Mouse (Mus musculus): ENCODE results near the gene Inafm1. TPM values are rescaled to one million over a fixed set of nuclear protein-coding genes. Genes with fewer than 3 reads are reported as not detected.
"Not testable (repeated sequence)": the region's sequence is repeated elsewhere in the genome, so short reads cannot be mapped to it uniquely, and the experiment has no call there.

Inafm1 gene
- polyA plus RNA-seq, 1 experiment from 2014 or later: 13.8 TPM

- 35% methylated on average over 8 of the region's 8 CpGs for WGBS
- Histone ChIP-seq H3K27ac (ENCODE audit: low read depth, low read length) (no peak overlapping the region), H3K4me3 (ENCODE audit: low read depth, low read length) (no peak overlapping the region), H3K4me1 (replicated peaks; ENCODE audit: control insufficient read depth, insufficient read depth, low read length) (no peaks in the 10 kb centered on the region), H3K36me3 (ENCODE audit: control insufficient read depth, insufficient read depth, low read length) (no peaks in the 10 kb centered on the region), H3K27me3 (ENCODE audit: control insufficient read depth, insufficient read depth, low read length) (no peaks in the 10 kb centered on the region), H3K4me2 (replicated peaks; ENCODE audit: low read depth, low read length) (no peak overlapping the region), H3K9me3 (ENCODE audit: control insufficient read depth, low read length) (no peaks in the 10 kb centered on the region), H3K9ac (ENCODE audit: low read depth, low read length) (no peak overlapping the region)
- DNase-seq (ENCODE audit: low spot score) (peak; percentile 85), ATAC-seq (ENCODE audit: low FRiP score) (no peak)
Measured at GRCm38 (mm10) chr7:16263015-16263787, 10.2 kb downstream of the Inafm1 start.

GRCm38 (mm10) chr7:16261097-16261496, 12.3 kb downstream of the Inafm1 start:
- no peaks in the 10 kb centered on the region for H3K9me3 ChIP-seq (ENCODE audit: control insufficient read depth, low read length)
- no peak for DNase-seq (ENCODE audit: low spot score)
- no peak for ATAC-seq (ENCODE audit: low FRiP score)
- no peak overlapping the region for H3K4me2 ChIP-seq (replicated peaks; ENCODE audit: low read depth, low read length)
- no peaks in the 10 kb centered on the region for H3K4me1 ChIP-seq (replicated peaks; ENCODE audit: control insufficient read depth, insufficient read depth, low read length)
- 61% methylated on average over 1 of the region's 1 CpGs for WGBS
- H3K27ac ChIP-seq (ENCODE audit: low read depth, low read length): no peak overlapping the region
- H3K4me3 ChIP-seq (ENCODE audit: low read depth, low read length): no peak overlapping the region
- H3K27me3 ChIP-seq (ENCODE audit: control insufficient read depth, insufficient read depth, low read length): no peaks in the 10 kb centered on the region
- no peaks in the 10 kb centered on the region for H3K36me3 ChIP-seq (ENCODE audit: control insufficient read depth, insufficient read depth, low read length)
- H3K9ac ChIP-seq (ENCODE audit: low read depth, low read length): no peak overlapping the region

DNA sequence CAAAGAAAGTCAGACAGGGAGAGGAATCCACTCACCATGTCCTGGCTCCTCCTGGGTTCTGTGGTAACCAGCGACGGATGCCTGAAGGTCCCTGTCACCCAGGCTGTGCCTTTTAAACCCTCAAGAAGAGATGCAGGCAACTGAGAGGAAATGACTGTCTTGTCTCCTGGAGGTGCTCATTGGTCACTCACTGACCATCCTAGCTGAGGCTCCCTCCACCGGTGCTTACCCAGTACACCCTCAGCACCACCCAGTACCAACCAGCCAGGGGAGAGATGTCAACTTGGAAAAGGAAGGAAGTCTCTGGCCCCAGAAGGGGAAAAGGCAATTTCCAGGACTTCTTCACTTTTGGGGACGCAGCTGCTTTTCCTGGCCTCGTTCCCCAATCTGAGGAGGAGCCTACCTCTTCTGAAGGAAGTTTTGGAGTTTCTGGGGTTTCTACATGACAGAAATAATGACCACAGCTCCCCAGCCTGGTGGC, 14.3 kb downstream of the Inafm1 start, which contains the start of gene C5ar1:
C5ar1 (minus strand) TSS at position 431 of the 481 bp plus-strand sequence.
- Histone ChIP-seq H3K4me1 (replicated peaks; ENCODE audit: control insufficient read depth, insufficient read depth, low read length) (no peaks in the 10 kb centered on the region), H3K9me3 (ENCODE audit: control insufficient read depth, low read length) (no peaks in the 10 kb centered on the region), H3K4me3 (ENCODE audit: low read depth, low read length) (no peak within 1 kb of the TSS), H3K9ac (ENCODE audit: low read depth, low read length) (no peak within 1 kb of the TSS), H3K36me3 (ENCODE audit: control insufficient read depth, insufficient read depth, low read length) (no peaks in the 10 kb centered on the region), H3K27ac (ENCODE audit: low read depth, low read length) (no peak within 1 kb of the TSS), H3K4me2 (replicated peaks; ENCODE audit: low read depth, low read length) (no peak within 1 kb of the TSS), H3K27me3 (ENCODE audit: control insufficient read depth, insufficient read depth, low read length) (no peaks in the 10 kb centered on the region)
- DNase-seq (ENCODE audit: low spot score) (no peak), ATAC-seq (ENCODE audit: low FRiP score) (no peak)
- 90% methylated on average over 5 of the region's 5 CpGs for WGBS

DNA sequence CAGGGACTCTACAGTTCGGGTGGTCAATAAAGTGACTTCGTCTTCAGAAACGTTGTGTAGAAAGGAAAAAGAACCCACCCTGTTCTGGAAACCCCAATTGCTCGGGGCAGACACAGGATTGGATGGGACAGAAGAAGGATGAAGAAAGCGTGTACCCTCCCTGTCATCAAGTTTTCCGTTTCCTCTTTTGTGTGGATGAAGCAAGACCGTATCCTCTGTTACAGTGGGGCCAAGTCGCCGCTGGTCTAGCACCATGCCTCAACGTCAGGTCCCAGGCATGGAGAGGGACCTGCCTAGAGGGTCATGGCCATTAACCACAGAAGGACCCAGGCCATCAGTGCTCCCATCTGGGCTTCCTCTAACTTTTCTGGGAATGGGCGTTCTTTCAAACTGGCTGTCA, 15.6 kb downstream of the Inafm1 start:
- no peak overlapping the region for H3K9ac ChIP-seq (ENCODE audit: low read depth, low read length)
- H3K9me3 ChIP-seq (ENCODE audit: control insufficient read depth, low read length): no peaks in the 10 kb centered on the region
- no peak for DNase-seq (ENCODE audit: low spot score)
- H3K4me3 ChIP-seq (ENCODE audit: low read depth, low read length): no peak overlapping the region
- ATAC-seq (ENCODE audit: low FRiP score): no peak
- no peaks in the 10 kb centered on the region for H3K4me1 ChIP-seq (replicated peaks; ENCODE audit: control insufficient read depth, insufficient read depth, low read length)
- 91% methylated on average over 11 of the region's 11 CpGs for WGBS
- no peak overlapping the region for H3K4me2 ChIP-seq (replicated peaks; ENCODE audit: low read depth, low read length)
- H3K36me3 ChIP-seq (ENCODE audit: control insufficient read depth, insufficient read depth, low read length): no peaks in the 10 kb centered on the region
- H3K27ac ChIP-seq (ENCODE audit: low read depth, low read length): no peak overlapping the region
- H3K27me3 ChIP-seq (ENCODE audit: control insufficient read depth, insufficient read depth, low read length): no peaks in the 10 kb centered on the region

DNA sequence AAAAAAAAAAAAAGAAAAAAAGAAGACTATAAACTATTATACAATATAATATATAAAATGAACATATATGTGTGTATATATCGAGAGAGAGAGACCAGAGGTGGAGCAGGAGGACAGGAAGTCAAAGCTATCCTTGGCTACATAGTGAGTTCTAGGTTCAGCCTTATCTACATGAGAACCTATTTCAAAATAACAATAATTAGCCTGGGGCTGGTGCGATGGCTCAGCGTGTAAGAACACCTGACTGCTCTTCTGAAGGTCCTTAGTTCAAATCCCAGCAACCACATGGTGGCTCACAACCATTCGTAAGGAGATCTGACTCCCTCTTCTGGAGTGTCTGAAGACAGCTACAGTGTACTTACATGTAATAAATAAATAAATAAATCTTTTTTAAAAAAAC, 17.5 kb downstream of the Inafm1 start:
- not testable (repeated sequence) for H3K27me3 ChIP-seq (ENCODE audit: control insufficient read depth, insufficient read depth, low read length); DNase-seq (ENCODE audit: low spot score); H3K4me3 ChIP-seq (ENCODE audit: low read depth, low read length); H3K36me3 ChIP-seq (ENCODE audit: control insufficient read depth, insufficient read depth, low read length); H3K4me2 ChIP-seq (replicated peaks; ENCODE audit: low read depth, low read length); H3K4me1 ChIP-seq (replicated peaks; ENCODE audit: control insufficient read depth, insufficient read depth, low read length); H3K9ac ChIP-seq (ENCODE audit: low read depth, low read length); H3K27ac ChIP-seq (ENCODE audit: low read depth, low read length); ATAC-seq (ENCODE audit: low FRiP score); H3K9me3 ChIP-seq (ENCODE audit: control insufficient read depth, low read length)
- 87% methylated on average over 4 of the region's 4 CpGs for WGBS

- H3K4me2 ChIP-seq (replicated peaks; ENCODE audit: low read depth, low read length): no peak overlapping the region
- no peak for ATAC-seq (ENCODE audit: low FRiP score)
- H3K27me3 ChIP-seq (ENCODE audit: control insufficient read depth, insufficient read depth, low read length): no peaks in the 10 kb centered on the region
- H3K36me3 ChIP-seq (ENCODE audit: control insufficient read depth, insufficient read depth, low read length): no peaks in the 10 kb centered on the region
- H3K9me3 ChIP-seq (ENCODE audit: control insufficient read depth, low read length): no peaks in the 10 kb centered on the region
- H3K9ac ChIP-seq (ENCODE audit: low read depth, low read length): no peak overlapping the region
- no peak for DNase-seq (ENCODE audit: low spot score)
- H3K27ac ChIP-seq (ENCODE audit: low read depth, low read length): no peak overlapping the region
- no peaks in the 10 kb centered on the region for H3K4me1 ChIP-seq (replicated peaks; ENCODE audit: control insufficient read depth, insufficient read depth, low read length)
- WGBS: 65% methylated on average over 4 of the region's 4 CpGs
- H3K4me3 ChIP-seq (ENCODE audit: low read depth, low read length): no peak overlapping the region
Measured at GRCm38 (mm10) chr7:16254195-16254594, 19.2 kb downstream of the Inafm1 start.

- H3K9me3 ChIP-seq (ENCODE audit: control insufficient read depth, low read length): no peaks in the 10 kb centered on the region
- H3K27ac ChIP-seq (ENCODE audit: low read depth, low read length): no peak overlapping the region
- H3K4me1 ChIP-seq (replicated peaks; ENCODE audit: control insufficient read depth, insufficient read depth, low read length): no peaks in the 10 kb centered on the region
- no peak overlapping the region for H3K4me2 ChIP-seq (replicated peaks; ENCODE audit: low read depth, low read length)
- 86% methylated on average over 5 of the region's 5 CpGs for WGBS
- DNase-seq (ENCODE audit: low spot score) (no peak), ATAC-seq (ENCODE audit: low FRiP score) (no peak)
- no peak overlapping the region for H3K4me3 ChIP-seq (ENCODE audit: low read depth, low read length)
- no peaks in the 10 kb centered on the region for H3K36me3 ChIP-seq (ENCODE audit: control insufficient read depth, insufficient read depth, low read length)
- H3K9ac ChIP-seq (ENCODE audit: low read depth, low read length): no peak overlapping the region
- H3K27me3 ChIP-seq (ENCODE audit: control insufficient read depth, insufficient read depth, low read length): no peaks in the 10 kb centered on the region
Measured at GRCm38 (mm10) chr7:16250687-16251086, 22.7 kb downstream of the Inafm1 start.

DNA sequence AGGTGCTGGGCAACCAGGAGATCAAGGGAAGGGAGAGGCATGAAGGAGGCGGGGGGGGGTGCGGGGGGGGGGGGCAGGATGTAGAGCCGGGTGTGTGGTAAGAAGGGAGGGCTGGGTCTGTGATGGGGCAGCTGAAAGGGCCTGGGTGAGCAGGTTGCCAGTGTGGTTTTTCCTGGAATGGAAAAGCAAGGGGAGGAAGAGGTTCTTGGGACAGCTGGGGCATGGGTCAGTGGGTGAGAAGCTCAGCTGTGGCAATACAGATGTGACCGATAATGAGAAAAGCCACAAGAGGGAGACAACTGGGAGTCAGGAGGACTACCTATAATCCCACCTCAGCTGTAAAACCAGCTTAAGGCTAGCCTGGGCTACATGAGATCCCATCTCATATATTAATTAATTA, 27.5 kb downstream of the Inafm1 start:
- no peak overlapping the region for H3K4me3 ChIP-seq (ENCODE audit: low read depth, low read length)
- no peaks in the 10 kb centered on the region for H3K27me3 ChIP-seq (ENCODE audit: control insufficient read depth, insufficient read depth, low read length)
- 60% methylated on average over 2 of the region's 4 CpGs for WGBS
- no peaks in the 10 kb centered on the region for H3K9me3 ChIP-seq (ENCODE audit: control insufficient read depth, low read length)
- no peak for ATAC-seq (ENCODE audit: low FRiP score)
- no peak overlapping the region for H3K9ac ChIP-seq (ENCODE audit: low read depth, low read length)
- no peak overlapping the region for H3K27ac ChIP-seq (ENCODE audit: low read depth, low read length)
- no peaks in the 10 kb centered on the region for H3K36me3 ChIP-seq (ENCODE audit: control insufficient read depth, insufficient read depth, low read length)
- H3K4me2 ChIP-seq (replicated peaks; ENCODE audit: low read depth, low read length): no peak overlapping the region
- H3K4me1 ChIP-seq (replicated peaks; ENCODE audit: control insufficient read depth, insufficient read depth, low read length): no peaks in the 10 kb centered on the region
- DNase-seq (ENCODE audit: low spot score): no peak

DNA sequence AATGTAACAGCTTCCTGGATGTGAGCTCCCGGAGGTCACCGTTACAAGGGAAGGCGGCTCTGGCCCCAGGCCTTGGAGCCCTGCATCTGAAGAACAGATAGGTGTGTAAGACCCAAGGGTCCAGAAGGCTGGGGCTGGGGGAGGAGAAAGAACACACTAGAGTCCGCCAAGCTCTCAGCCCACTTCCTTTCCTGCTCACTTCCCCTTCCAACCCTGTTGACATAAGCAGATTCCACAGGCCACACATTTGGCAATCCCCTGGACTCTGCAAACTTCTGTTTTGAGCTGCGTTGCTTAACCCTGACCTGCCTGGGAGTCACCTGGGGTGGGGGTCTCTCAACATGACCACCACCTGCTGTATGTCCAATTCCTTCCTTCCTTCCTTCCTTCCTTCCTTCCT, 29.4 kb downstream of the Inafm1 start, which contains the start of gene C5ar2:
C5ar2 (minus strand) TSS at position 88 of the 400 bp plus-strand sequence.
- Histone ChIP-seq H3K9me3 (ENCODE audit: control insufficient read depth, low read length) (no peaks in the 10 kb centered on the region), H3K4me2 (replicated peaks; ENCODE audit: low read depth, low read length) (no peak within 1 kb of the TSS), H3K27ac (ENCODE audit: low read depth, low read length) (no peak within 1 kb of the TSS), H3K27me3 (ENCODE audit: control insufficient read depth, insufficient read depth, low read length) (no peaks in the 10 kb centered on the region), H3K36me3 (ENCODE audit: control insufficient read depth, insufficient read depth, low read length) (no peaks in the 10 kb centered on the region), H3K4me1 (replicated peaks; ENCODE audit: control insufficient read depth, insufficient read depth, low read length) (no peaks in the 10 kb centered on the region), H3K4me3 (ENCODE audit: low read depth, low read length) (no peak within 1 kb of the TSS), H3K9ac (ENCODE audit: low read depth, low read length) (no peak within 1 kb of the TSS)
- 76% methylated on average over 5 of the region's 5 CpGs for WGBS
- DNase-seq (ENCODE audit: low spot score): no peak
- ATAC-seq (ENCODE audit: low FRiP score): no peak
